Mouse (Mus musculus) thymus, postnatal 25 days (tissue): ENCODE results near the gene Nkain1.

Experiments used
- DNase-seq: peaks from one replicate; pipeline ENCODE4 v3.0.0; 2022

Nkain1 gene

GRCm38 (mm10) chr4:130550511-130550910, 23.5 kb downstream of the Nkain1 start:
- DNase-seq = no peak

GRCm38 (mm10) chr4:130549189-130549588, 24.8 kb downstream of the Nkain1 start:
- DNase-seq = no peak

DNA sequence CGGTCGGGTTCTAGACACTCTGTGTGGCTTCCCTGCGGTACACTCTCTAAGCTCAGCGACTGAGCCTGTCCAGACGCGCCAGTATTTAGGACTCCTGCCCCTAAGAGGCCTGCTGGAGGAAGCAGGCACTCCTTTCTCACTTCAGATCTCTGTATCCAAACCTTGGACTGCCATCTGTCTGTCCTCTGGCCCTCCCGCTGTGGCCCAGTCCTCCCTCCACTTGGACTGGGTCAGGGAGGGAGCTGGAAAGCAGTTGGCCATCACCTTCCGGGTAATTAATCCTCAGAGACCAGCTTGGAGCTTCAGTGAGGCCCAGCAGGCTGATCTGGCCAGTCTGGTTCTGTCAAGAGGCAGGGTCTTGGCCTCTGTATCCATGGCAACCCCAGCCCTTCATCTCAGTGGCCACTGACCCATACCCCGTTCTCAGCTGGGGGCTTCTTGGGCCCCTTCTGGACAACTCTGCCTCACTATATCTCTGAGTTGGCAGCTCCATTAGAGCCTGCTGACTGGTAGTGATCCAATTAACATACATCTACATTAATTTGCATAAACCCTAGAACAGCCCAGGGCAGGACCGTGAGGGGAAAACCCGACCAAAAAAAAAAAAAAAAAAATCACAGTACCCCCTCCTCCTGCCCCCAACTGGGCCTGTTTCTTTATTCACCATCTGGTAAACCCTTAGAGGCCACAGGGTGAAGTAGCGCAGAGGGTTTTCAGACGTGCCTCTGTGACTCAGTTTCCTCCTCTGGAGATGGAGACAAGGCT, 27.0 kb downstream of the Nkain1 start:
- DNase-seq = no peak

DNA sequence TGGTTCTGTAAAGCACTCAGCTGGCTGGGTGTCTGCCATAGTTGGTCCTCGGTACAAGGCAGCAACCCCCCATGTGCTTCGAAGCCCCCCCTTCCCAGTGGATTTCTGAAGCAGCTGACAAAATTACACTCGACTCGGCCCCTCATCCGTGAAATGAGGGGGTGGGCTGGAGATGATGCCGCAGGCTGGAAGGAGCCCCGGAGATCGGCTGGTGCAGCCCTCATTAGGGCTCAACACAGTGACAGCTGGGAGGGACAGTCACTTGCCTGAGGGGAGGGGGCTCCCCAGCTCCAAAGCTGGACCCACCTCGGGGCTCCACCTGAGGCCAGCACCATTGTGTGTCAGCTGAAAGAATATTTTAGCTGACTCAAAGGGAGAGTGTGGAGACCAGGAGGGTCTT, 29.6 kb downstream of the Nkain1 start:
- DNase-seq = no peak

DNA sequence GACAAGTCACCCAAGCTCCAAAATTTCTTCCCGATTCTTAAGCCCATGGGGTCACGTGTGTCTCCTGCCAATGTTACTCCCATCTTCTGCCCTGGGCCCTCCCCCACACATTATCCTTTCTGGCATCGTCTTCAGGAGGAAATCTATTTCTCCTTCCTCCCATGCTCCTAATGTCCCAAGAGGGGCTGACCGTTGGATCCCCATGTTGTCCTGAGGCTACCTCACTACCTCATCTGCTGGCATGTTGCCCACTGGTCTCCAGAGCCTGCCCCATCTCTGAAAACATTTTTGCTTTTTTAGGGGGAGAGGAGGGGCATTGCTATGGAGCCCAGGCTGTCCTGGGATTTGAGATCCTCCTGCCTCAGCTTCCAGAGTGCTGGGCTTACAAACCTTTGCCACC, 30.9 kb downstream of the Nkain1 start:
- no peak for DNase-seq

GRCm38 (mm10) chr4:130540831-130541230, 33.1 kb downstream of the Nkain1 start:
- DNase-seq = no peak

DNA sequence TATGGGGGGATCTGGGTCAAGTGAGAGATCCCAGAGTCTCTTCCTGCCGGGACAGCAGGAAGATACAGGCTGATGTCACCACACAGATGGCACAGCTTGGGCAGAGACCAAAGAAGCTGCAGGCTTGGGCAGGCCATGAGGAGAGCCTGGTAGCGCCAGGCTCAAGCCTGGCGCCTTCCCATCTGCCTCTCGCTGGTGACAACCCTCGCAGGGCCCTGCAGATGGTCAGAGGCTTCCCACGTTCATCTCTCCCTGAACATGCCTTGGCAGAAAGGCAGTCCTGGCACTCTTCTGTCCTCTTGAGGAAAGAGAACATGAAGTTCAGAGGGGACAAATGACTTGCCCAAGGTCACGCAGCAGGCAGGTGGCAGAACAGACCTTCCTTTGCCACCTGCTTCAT, 34.3 kb downstream of the Nkain1 start:
- DNase-seq = no peak

DNA sequence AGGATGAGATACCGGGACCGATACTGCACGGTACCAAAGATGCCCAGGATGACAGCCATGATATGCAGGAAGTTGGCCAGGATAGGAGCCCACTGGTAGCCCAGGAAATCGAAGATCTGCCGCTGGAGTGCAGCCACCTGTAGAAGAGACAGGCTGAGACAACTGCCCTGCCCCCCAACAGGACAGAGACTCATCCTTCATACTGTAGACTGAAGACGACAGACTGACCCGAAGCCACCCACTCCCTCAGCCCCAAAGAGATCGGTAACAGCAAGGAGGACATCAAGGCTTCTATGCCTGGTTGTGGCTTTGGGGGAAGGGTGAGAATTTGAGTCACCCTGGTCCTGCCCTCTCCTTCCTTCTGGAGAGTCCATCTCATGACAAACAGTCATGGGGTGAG, 34.9 kb downstream of the Nkain1 start:
- DNase-seq = no peak

GRCm38 (mm10) chr4:130537371-130537770, 36.6 kb downstream of the Nkain1 start:
- DNase-seq = no peak

DNA sequence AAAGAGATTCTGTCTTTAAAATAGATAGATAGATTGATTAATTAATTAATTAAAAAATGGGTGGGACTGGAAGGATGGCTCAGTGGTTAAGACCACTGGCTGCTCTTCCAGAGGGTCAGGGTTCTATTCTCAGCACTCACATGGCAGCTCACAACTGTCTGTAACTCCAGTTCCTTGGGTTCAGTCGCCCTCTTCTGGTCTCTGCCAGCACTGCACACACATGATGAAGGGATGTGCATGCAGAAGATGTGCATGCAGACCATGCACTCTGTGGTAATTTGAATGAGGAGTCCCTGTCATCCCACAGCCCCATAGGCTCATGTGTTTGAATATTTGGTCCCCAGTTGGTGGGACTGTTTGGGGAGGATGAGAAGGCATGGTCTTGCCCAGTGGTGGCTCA, 38.2 kb downstream of the Nkain1 start:
- DNase-seq = no peak

DNA sequence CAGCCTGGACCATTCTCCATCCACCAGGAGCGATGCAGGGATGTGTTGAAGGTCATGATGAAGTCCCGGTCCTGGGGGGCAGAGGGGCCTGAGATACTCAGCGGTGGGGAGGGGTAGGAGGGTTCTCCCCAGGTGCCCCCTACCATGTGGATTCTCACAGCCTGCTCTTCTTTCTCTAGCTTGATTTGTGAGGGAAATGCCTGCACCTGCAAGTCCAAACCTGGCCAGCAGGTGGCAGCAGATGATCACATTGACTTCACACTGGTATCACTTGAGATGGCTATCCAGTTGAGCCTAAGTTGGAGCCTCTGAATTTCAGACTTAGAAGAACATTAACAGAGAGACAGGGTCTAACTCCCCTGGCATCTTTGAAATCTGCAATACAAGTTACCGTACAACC, 40.0 kb downstream of the Nkain1 start:
- DNase-seq = peak; percentile 77

DNA sequence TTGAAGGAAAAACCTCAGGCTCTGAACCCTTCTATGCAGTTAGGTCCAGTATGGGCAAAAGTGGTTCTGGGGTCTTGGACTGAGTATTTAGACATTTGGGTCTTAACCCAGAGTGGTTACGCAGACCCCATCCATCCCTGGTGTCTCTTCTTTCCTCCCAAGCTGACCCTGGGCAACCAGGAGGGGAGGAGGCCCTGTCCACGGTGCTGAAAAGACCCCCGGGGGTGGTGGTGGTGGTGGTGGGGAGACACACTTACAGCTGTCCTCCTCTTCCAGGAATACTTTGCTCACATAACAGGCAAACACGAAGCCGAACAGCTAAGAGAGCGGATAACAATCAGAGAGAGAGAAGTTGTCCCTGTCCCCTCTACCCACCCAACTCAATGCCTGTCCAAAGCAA, 41.6 kb downstream of the Nkain1 start:
- no peak for DNase-seq

- peak; percentile 59 for DNase-seq
Observed at GRCm38 (mm10) chr4:130531645-130532280, 42.2 kb downstream of the Nkain1 start.

- no peak for DNase-seq
Observed at GRCm38 (mm10) chr4:130527804-130528203, 46.2 kb downstream of the Nkain1 start.

GRCm38 (mm10) chr4:130525041-130525440, 48.9 kb downstream of the Nkain1 start:
- no peak for DNase-seq

GRCm38 (mm10) chr4:130521466-130521865, 52.5 kb downstream of the Nkain1 start:
- no peak for DNase-seq

DNA sequence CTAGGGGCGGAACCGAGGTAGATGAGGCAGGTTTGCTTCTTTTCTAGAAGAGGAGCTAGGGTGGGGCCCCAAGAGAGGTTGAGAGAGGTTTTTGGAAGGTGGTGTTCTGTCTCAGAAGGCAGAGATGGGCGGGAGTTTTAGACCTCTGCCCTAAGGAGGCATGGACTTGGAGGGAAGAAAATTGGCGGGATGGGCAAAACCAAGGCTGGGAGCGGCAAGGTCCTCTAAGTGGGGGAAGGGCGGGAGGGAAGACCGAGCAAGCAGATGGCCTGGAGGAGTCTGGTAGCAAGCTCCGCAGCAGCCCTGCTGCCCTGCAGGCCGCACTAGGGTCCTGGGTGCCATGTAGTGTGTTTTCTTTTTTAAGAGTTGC, 53.5 kb downstream of the Nkain1 start:
- DNase-seq = no peak

GRCm38 (mm10) chr4:130519567-130520481, 54.1 kb downstream of the Nkain1 start:
- peak; percentile 93 for DNase-seq

GRCm38 (mm10) chr4:130516490-130516889, 57.5 kb downstream of the Nkain1 start:
- DNase-seq = no peak
